Mouse (Mus musculus): ENCODE results near the gene Serac1. TPM values are rescaled to one million over a fixed set of nuclear protein-coding genes. Genes with fewer than 3 reads are reported as not detected.

Serac1 gene
- total RNA-seq, 2 experiments from 2014 or later, result 9.4 to 10.8 TPM

GRCm38 (mm10) chr17:6005638-6006471, 73.7 kb downstream of the Serac1 start:
- DNase-seq (ENCODE audit: low spot score in 2 of 2), result no peak

GRCm38 (mm10) chr17:6005246-6005637, 74.3 kb downstream of the Serac1 start:
- no peak for DNase-seq (ENCODE audit: low spot score in 2 of 2)

- DNase-seq (ENCODE audit: low spot score in 2 of 2), result no peak
These were observed 75.9 kb downstream of the Serac1 start for GRCm38 (mm10) chr17:6003661-6004060.

GRCm38 (mm10) chr17:6002563-6002962, 77.0 kb downstream of the Serac1 start:
- no peak for DNase-seq (ENCODE audit: low spot score in 2 of 2)

GRCm38 (mm10) chr17:6001836-6002235, 77.7 kb downstream of the Serac1 start:
- DNase-seq (ENCODE audit: low spot score in 2 of 2), result no peak

GRCm38 (mm10) chr17:6001389-6001788, 78.2 kb downstream of the Serac1 start:
- DNase-seq (ENCODE audit: low spot score in 2 of 2), result no peak

- no peak for DNase-seq (ENCODE audit: low spot score in 2 of 2)
These were observed 78.6 kb downstream of the Serac1 start for GRCm38 (mm10) chr17:6000864-6001319.

GRCm38 (mm10) chr17:5999039-5999543, 80.5 kb downstream of the Serac1 start:
- no peak for DNase-seq (ENCODE audit: low spot score in 2 of 2)

GRCm38 (mm10) chr17:5998235-5998500, 81.4 kb downstream of the Serac1 start:
- DNase-seq (ENCODE audit: low spot score in 2 of 2), result no peak

GRCm38 (mm10) chr17:5997380-5998234, 81.9 kb downstream of the Serac1 start:
- peak in 1 of 2 experiments; percentile 50 for DNase-seq (ENCODE audit: low spot score in 2 of 2)

- no peak for DNase-seq (ENCODE audit: low spot score in 2 of 2)
These were observed 83.0 kb downstream of the Serac1 start for GRCm38 (mm10) chr17:5996589-5996988.

GRCm38 (mm10) chr17:5994606-5995005, 84.9 kb downstream of the Serac1 start:
- no peak for DNase-seq (ENCODE audit: low spot score in 2 of 2)

- no peak for DNase-seq (ENCODE audit: low spot score in 2 of 2)
These were observed 85.8 kb downstream of the Serac1 start for GRCm38 (mm10) chr17:5993581-5994260.

- DNase-seq (ENCODE audit: low spot score in 2 of 2), result no peak
These were observed 86.5 kb downstream of the Serac1 start for GRCm38 (mm10) chr17:5992866-5993580.

Other genes with a start within 250 kb of the Serac1 start
- gene Snx9, start 238.4 kb downstream of the Serac1 start, total RNA-seq (2021), result 10 to 100 TPM; 36.4 to 38.6 TPM
- 10 to 100 TPM; 31.6 to 39.0 TPM for gene Synj2, start 138.5 kb downstream of the Serac1 start, total RNA-seq (2021)
- gene Gtf2h5, start within 50 bp of the Serac1 start, total RNA-seq (2021), result 10 to 100 TPM; 86.7 to 88.4 TPM
- gene Tulp4, start 26.7 kb upstream of the Serac1 start, total RNA-seq (2021), result 100 to 1,000 TPM; 150 to 174 TPM
- 10 to 100 TPM in 1 of 2 experiments, 1 to 10 TPM in 1; 9.0 to 10.1 TPM for gene Tmem181a, start 177.1 kb upstream of the Serac1 start, total RNA-seq (2021)
- 1 to 10 TPM; 3.1 to 5.1 TPM for gene Dynlt1a, start 237.8 kb upstream of the Serac1 start, total RNA-seq (2021)

Measured in gastrocnemius, postnatal 4 days (tissue).